Comparison of ENCODE assay signal across 8 mouse cellular contexts in the genomic region with DNA sequence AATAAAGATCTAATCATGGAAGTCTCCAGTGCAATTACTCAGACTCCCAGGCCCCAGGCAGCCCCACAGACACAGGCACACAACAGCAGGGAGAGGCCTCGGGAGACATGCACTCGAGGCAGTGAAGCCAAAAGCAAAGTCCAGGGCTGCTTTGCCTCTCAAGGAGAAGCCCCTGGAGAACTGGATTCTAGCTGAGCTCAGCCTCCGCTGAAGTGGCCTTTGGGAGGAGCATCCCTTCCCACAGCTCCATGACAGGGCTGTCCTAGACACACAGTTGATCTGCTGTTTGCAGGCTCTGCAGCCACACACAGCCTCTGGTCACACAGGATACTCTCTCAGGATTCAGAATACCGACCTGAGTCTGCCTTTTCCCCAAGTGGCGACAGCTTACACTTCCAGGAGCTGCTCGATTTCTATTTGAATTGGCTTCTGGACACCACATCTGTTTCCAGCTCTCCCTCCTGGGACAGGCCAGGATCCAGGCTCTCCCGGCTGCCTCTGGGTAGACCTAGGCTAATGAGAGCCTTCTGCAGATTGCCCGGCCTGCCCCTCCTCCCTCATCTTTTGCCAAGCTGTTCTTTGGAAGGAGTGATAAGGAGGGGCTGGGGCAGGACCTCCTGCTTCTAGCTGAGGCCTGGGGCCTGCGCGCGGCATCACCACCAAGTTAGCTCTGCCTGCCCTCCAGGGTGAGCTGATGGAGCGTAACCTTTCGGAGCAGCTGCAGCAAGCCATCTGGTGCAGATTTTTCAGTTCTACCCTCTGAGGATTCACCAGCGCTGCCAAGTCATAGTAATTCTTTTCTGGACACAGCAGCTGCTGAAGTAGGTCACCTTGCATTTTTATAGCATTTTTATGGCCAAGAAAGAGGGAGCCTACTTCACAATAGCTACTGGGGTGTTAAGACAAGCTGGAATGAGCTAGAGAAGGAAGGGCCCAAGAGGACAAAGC. TPM values are rescaled to one million over a fixed set of nuclear protein-coding genes. Genes with fewer than 3 reads are reported as not detected.
DNase-seq lines count a peak whose midpoint lies in the region; ATAC-seq and TF ChIP-seq lines count a peak whose summit lies in the region.

No protein-coding gene starts in this region.

- no peaks in the 10 kb centered on the region for H3K27me3 ChIP-seq in kidney, embryonic 15.5 days
- no peaks in the 10 kb centered on the region for H3K27me3 ChIP-seq in kidney, postnatal 0 days (ENCODE audit: insufficient read depth, low read length)

- no peak for TF ChIP-seq CTCF in kidney, postnatal 0 days (IDR thresholded peaks at IDR 0.05; ENCODE audit: low read depth)
- TF ChIP-seq CTCF in olfactory bulb, adult 2 months (IDR thresholded peaks at IDR 0.05; ENCODE audit: insufficient read depth, low read depth, low read length): no peak

- no peaks in the 10 kb centered on the region for H3K9me3 ChIP-seq in kidney, embryonic 15.5 days (replicated peaks)
- no peaks in the 10 kb centered on the region for H3K9me3 ChIP-seq in kidney, postnatal 0 days (replicated peaks; ENCODE audit: low read length)

- no peak overlapping the region for H3K4me3 ChIP-seq in kidney, embryonic 15.5 days (replicated peaks)
- no peak overlapping the region for H3K4me3 ChIP-seq in kidney, postnatal 0 days (replicated peaks; ENCODE audit: low read depth, low read length)
- no peak overlapping the region for H3K4me3 ChIP-seq in olfactory bulb, adult 2 months (ENCODE audit: insufficient read depth, low read depth, low read length)

- peaks cover 55% of the 10 kb centered on the region for H3K4me1 ChIP-seq in kidney, embryonic 15.5 days
- peaks cover 37% of the 10 kb centered on the region for H3K4me1 ChIP-seq in kidney, postnatal 0 days (replicated peaks; ENCODE audit: insufficient read depth, low read length)
- peaks cover 39% of the 10 kb centered on the region for H3K4me1 ChIP-seq in olfactory bulb, adult 2 months (ENCODE audit: control insufficient read depth, insufficient read depth, low read length)

- no peak overlapping the region for H3K9ac ChIP-seq in kidney, embryonic 15.5 days
- H3K9ac ChIP-seq in kidney, postnatal 0 days (ENCODE audit: low read depth, low read length): no peak overlapping the region

- no peak for TF ChIP-seq POLR2A in olfactory bulb, adult 2 months (IDR thresholded peaks at IDR 0.05; ENCODE audit: insufficient read depth, low read depth, low read length)

- WGBS in kidney, embryonic 15.5 days: 22% methylated on average over 14 of the region's 14 CpGs
- WGBS in kidney, postnatal 0 days: 20% methylated on average over 14 of the region's 14 CpGs
- WGBS in olfactory bulb, adult 2 months: 30% methylated on average over 14 of the region's 14 CpGs

- 0 out of 2 replicates have a peak overlapping the region, but pooled peaks have one; percentile 17 for H3K4me2 ChIP-seq in kidney, embryonic 15.5 days
- H3K4me2 ChIP-seq in kidney, postnatal 0 days (ENCODE audit: low read length): no peak overlapping the region

- peaks cover 22% of the 10 kb centered on the region; the same call in 1 of the 2 replicates for H3K36me3 ChIP-seq in kidney, embryonic 15.5 days
- H3K36me3 ChIP-seq in kidney, postnatal 0 days (ENCODE audit: insufficient read depth, low read length): peaks cover 10% of the 10 kb centered on the region

- peak overlapping the region; percentile 85 for H3K27ac ChIP-seq in kidney, embryonic 15.5 days
- peak overlapping the region; percentile 66 for H3K27ac ChIP-seq in kidney, postnatal 0 days
- H3K27ac ChIP-seq in olfactory bulb, adult 2 months (ENCODE audit: insufficient read depth, low read depth, low read length): peak overlapping the region; percentile 66

- no peak for DNase-seq in kidney, postnatal 36 days
- peak; percentile 51 to 69 for DNase-seq in cerebellum, postnatal 14 days
- DNase-seq in gastrocnemius, postnatal 14 days: peak; percentile 73
- DNase-seq in kidney, postnatal 0 days (ENCODE audit: low spot score): no peak
- DNase-seq in urinary bladder, postnatal 10 days (ENCODE audit: low spot score): no peak

- intact Hi-C loops in gastrocnemius, postnatal 14 days (cut with DNase I; ENCODE audit: low total_unique reads): no loop called here

- peak; percentile 34; the same call in 1 of the 2 replicates for ATAC-seq in kidney, embryonic 15.5 days (replicated peaks; ENCODE audit: low FRiP score)
- ATAC-seq in kidney, postnatal 0 days (replicated peaks; ENCODE audit: low FRiP score, low read depth): peak; percentile 57; the same call in 1 of the 2 replicates
- ATAC-seq in megakaryocyte-erythroid progenitor cell, adult 5-6 weeks (replicated peaks; ENCODE audit: low FRiP score, low TSS enrichment, poor library complexity, severe bottlenecking): no peak

RNA-seq across cellular contexts. Expression of a gene that starts 14.5 kb away (rescaled TPM):
- 7.0 and 7.2 TPM in 2 replicates for polyA plus RNA-seq in kidney, embryonic 15.5 days (2015; fragmentation: Nextera tagmentation; extraction: Ambion mirVana)
- 1 to 10 TPM; 3.8 to 4.3 TPM for total RNA-seq in gastrocnemius, postnatal 14 days (2021)
- 9.9 and 10.2 TPM in 2 replicates for polyA plus RNA-seq in kidney, postnatal 0 days (2015; fragmentation: Nextera tagmentation; extraction: Ambion mirVana)
- not detected in 2 replicates for polyA plus RNA-seq in olfactory bulb, adult 2 months (2012; ENCODE audit: insufficient read depth, insufficient read length, low replicate concordance, missing spikeins)
- 1.1 TPM in 1 of 2 replicates, not detected in the other for total RNA-seq in megakaryocyte-erythroid progenitor cell, adult 5-6 weeks (2014; fragmentation: Nextera tagmentation)
- total RNA-seq in megakaryocyte-erythroid progenitor cell, adult 5-6 weeks (2017): not detected in 2 replicates

Comparison
In these comparisons a context has a peak if more than half of its experiments do, and no peak if none do; other contexts are left out.
1. DNase-seq: peak in cerebellum, postnatal 14 days (2 of 2) and gastrocnemius, postnatal 14 days (single experiment); none in kidney, postnatal 36 days (0 of 2), kidney, postnatal 0 days (single experiment) and urinary bladder, postnatal 10 days (single experiment).
2. Peak in every context shown above with its lines, with median percentiles within 50 percentile points of each other: H3K27ac ChIP-seq.